Mouse (Mus musculus): Measurements from ENCODE around the gene Bckdha. TPM values are rescaled to one million over a fixed set of nuclear protein-coding genes. Genes with fewer than 3 reads are reported as not detected.

Gene Bckdha
- polyA plus RNA-seq, 1 experiment: 66.1 TPM

DNA sequence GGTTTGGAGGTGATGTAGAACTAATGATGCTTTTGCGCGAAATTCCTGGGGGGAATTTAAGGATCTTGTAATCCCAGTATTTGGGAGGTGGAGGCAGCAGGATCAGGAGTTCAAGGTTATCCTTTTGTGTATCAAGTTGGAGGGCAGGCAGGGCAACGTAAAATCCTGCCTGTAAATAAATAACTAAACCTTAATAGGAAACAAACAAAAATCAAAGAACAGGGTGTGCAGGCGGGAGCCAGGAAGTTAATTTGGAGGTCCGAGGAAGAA lies 39.1 kb downstream of the Bckdha start:
- no peak for TF ChIP-seq CTCF (IDR thresholded peaks at IDR 0.05; ENCODE audit: extremely low read depth, insufficient read depth, low read length)
- TF ChIP-seq POLR2A (IDR thresholded peaks at IDR 0.05; ENCODE audit: extremely low read depth, insufficient read depth, low read length): no peak
- H3K4me1 ChIP-seq (ENCODE audit: control insufficient read depth, insufficient read depth, low read length): no peaks in the 10 kb centered on the region
- peak overlapping the region; percentile 55 for H3K4me3 ChIP-seq (ENCODE audit: insufficient read depth, low read length)
- no peak overlapping the region for H3K27ac ChIP-seq (ENCODE audit: insufficient read depth, low read length)

GRCm38 (mm10) chr7:25618865-25619721 lies 39.7 kb downstream of the Bckdha start, which contains the start of gene Dmac2:
Dmac2 (plus strand) TSS chr7:25619414.
- Histone ChIP-seq H3K27ac (ENCODE audit: insufficient read depth, low read length) (no peak within 1 kb of the TSS), H3K4me1 (ENCODE audit: control insufficient read depth, insufficient read depth, low read length) (no peaks in the 10 kb centered on the region), H3K4me3 (ENCODE audit: insufficient read depth, low read length) (peak within 1 kb of the TSS; percentile 55)
- TF ChIP-seq POLR2A (IDR thresholded peaks at IDR 0.05; ENCODE audit: extremely low read depth, insufficient read depth, low read length) (peak; percentile 78), CTCF (IDR thresholded peaks at IDR 0.05; ENCODE audit: extremely low read depth, insufficient read depth, low read length) (no peak)

DNA sequence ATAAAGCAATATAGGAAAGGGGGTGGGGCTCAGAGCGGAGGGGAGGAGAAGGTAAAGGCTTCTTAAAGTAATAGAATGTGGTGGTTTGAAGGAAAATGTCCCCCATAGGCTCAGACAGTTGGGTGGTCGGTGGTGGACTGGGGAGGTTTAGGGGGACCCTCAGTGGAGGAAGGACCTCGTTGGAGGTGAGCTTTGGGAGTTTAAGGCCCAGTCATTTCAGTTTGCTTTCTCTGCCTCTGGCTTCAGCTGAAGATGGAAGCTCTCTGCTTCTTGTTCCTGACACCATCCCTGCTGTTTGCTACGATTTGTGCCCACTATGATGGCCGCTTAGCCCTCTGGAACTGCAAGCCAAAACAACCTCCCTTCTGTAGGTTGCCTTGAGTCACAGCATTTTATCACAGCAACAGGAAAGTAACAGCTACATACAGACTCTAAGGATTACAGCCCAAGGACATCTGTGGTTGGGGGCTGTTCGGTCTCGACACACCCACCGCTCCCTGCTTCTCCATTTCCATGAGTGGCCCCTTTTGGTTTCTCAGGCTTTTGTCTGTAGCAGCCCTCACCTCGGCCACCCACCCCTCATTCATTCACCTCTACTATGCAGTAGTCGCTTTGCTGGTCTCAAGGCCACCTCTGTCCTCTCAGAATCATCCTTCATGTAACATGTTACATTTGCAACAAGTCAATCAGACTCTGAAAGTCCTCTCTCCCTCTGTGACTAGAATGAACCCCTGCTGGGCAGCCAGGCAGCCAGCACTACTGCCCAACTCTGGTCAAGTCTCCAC lies 41.2 kb downstream of the Bckdha start:
- no peaks in the 10 kb centered on the region for H3K4me1 ChIP-seq (ENCODE audit: control insufficient read depth, insufficient read depth, low read length)
- TF ChIP-seq POLR2A (IDR thresholded peaks at IDR 0.05; ENCODE audit: extremely low read depth, insufficient read depth, low read length) (no peak), CTCF (IDR thresholded peaks at IDR 0.05; ENCODE audit: extremely low read depth, insufficient read depth, low read length) (no peak)
- no peak overlapping the region for H3K4me3 ChIP-seq (ENCODE audit: insufficient read depth, low read length)
- no peak overlapping the region for H3K27ac ChIP-seq (ENCODE audit: insufficient read depth, low read length)

DNA sequence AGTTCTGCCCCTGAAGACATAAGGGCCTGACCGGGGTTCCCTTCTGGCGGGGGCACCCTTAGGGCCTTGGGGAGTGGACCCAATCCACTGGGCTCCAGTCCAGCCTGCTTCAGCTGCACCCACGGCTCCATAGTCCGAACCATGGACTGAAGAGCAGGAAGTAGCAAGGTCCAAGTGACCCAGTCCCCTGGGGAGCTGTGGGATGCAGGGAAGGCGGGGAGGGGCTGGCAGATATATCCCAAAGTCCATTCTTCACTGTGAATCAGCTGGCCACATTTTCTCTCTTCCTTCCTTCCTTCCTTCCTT lies 43.1 kb downstream of the Bckdha start, which contains the start of gene Erich4:
Gene Erich4, minus strand, starts transcription at position 187 of the 306 bp plus-strand sequence.
- no peak for TF ChIP-seq POLR2A (IDR thresholded peaks at IDR 0.05; ENCODE audit: extremely low read depth, insufficient read depth, low read length)
- no peak for TF ChIP-seq CTCF (IDR thresholded peaks at IDR 0.05; ENCODE audit: extremely low read depth, insufficient read depth, low read length)
- Histone ChIP-seq H3K27ac (ENCODE audit: insufficient read depth, low read length) (no peak within 1 kb of the TSS), H3K4me3 (ENCODE audit: insufficient read depth, low read length) (no peak within 1 kb of the TSS), H3K4me1 (ENCODE audit: control insufficient read depth, insufficient read depth, low read length) (no peaks in the 10 kb centered on the region)

GRCm38 (mm10) chr7:25614831-25615705 lies 43.7 kb downstream of the Bckdha start:
- Histone ChIP-seq H3K27ac (ENCODE audit: insufficient read depth, low read length) (no peak overlapping the region), H3K4me3 (ENCODE audit: insufficient read depth, low read length) (no peak overlapping the region), H3K4me1 (ENCODE audit: control insufficient read depth, insufficient read depth, low read length) (no peaks in the 10 kb centered on the region)
- TF ChIP-seq POLR2A (IDR thresholded peaks at IDR 0.05; ENCODE audit: extremely low read depth, insufficient read depth, low read length) (no peak), CTCF (IDR thresholded peaks at IDR 0.05; ENCODE audit: extremely low read depth, insufficient read depth, low read length) (no peak)

- no peak overlapping the region for H3K27ac ChIP-seq (ENCODE audit: insufficient read depth, low read length)
- H3K4me3 ChIP-seq (ENCODE audit: insufficient read depth, low read length): no peak overlapping the region
- H3K4me1 ChIP-seq (ENCODE audit: control insufficient read depth, insufficient read depth, low read length): no peaks in the 10 kb centered on the region
- TF ChIP-seq POLR2A (IDR thresholded peaks at IDR 0.05; ENCODE audit: extremely low read depth, insufficient read depth, low read length) (no peak), CTCF (IDR thresholded peaks at IDR 0.05; ENCODE audit: extremely low read depth, insufficient read depth, low read length) (no peak)
Observed at GRCm38 (mm10) chr7:25614086-25614485, 44.7 kb downstream of the Bckdha start.

- TF ChIP-seq POLR2A (IDR thresholded peaks at IDR 0.05; ENCODE audit: extremely low read depth, insufficient read depth, low read length): no peak
- TF ChIP-seq CTCF (IDR thresholded peaks at IDR 0.05; ENCODE audit: extremely low read depth, insufficient read depth, low read length): no peak
- Histone ChIP-seq H3K4me1 (ENCODE audit: control insufficient read depth, insufficient read depth, low read length) (no peaks in the 10 kb centered on the region), H3K27ac (ENCODE audit: insufficient read depth, low read length) (no peak overlapping the region), H3K4me3 (ENCODE audit: insufficient read depth, low read length) (no peak overlapping the region)
Observed at GRCm38 (mm10) chr7:25611501-25611900, 47.3 kb downstream of the Bckdha start.

GRCm38 (mm10) chr7:25610056-25610455 lies 48.7 kb downstream of the Bckdha start:
- TF ChIP-seq CTCF (IDR thresholded peaks at IDR 0.05; ENCODE audit: extremely low read depth, insufficient read depth, low read length) (no peak), POLR2A (IDR thresholded peaks at IDR 0.05; ENCODE audit: extremely low read depth, insufficient read depth, low read length) (no peak)
- Histone ChIP-seq H3K4me3 (ENCODE audit: insufficient read depth, low read length) (no peak overlapping the region), H3K4me1 (ENCODE audit: control insufficient read depth, insufficient read depth, low read length) (no peaks in the 10 kb centered on the region), H3K27ac (ENCODE audit: insufficient read depth, low read length) (no peak overlapping the region)

GRCm38 (mm10) chr7:25607196-25607595 lies 51.6 kb downstream of the Bckdha start:
- Histone ChIP-seq H3K4me3 (ENCODE audit: insufficient read depth, low read length) (no peak overlapping the region), H3K27ac (ENCODE audit: insufficient read depth, low read length) (no peak overlapping the region), H3K4me1 (ENCODE audit: control insufficient read depth, insufficient read depth, low read length) (no peaks in the 10 kb centered on the region)
- TF ChIP-seq POLR2A (IDR thresholded peaks at IDR 0.05; ENCODE audit: extremely low read depth, insufficient read depth, low read length): no peak

Measured in cortical plate, adult 2 months (tissue).